Mouse (Mus musculus) lung, adult 2 months (tissue): ENCODE data around the gene Slc24a4. TPM values are rescaled to one million over a fixed set of nuclear protein-coding genes. Genes with fewer than 3 reads are reported as not detected.
A peak's percentile ranks its signal among the peaks of the same experiment; 100 is the strongest.

Experiments used
- DNase-seq: peaks from one replicate; pipeline ENCODE4 v3.0.0; 2022
- H3K4me1 ChIP-seq: fragments of 200-500 bp; 2 replicates; pipeline ENCODE4 v1.6.1; 2011; ENCODE audit warnings: low read length; ENCODE audit not compliant: control insufficient read depth, insufficient read depth
- H3K4me3 ChIP-seq: fragments of 200-500 bp; replicated peaks from 2 replicates; pipeline ENCODE3; 2011; ENCODE audit warnings: low read depth, mild to moderate bottlenecking, control low read depth, low read length; ENCODE audit errors: extremely low read depth
- CTCF ChIP-seq: fragments of 200-500 bp; IDR thresholded peaks from 2 replicates; pipeline ENCODE4 v1.5.1; 2011; ENCODE audit warnings: mild to moderate bottlenecking, low read length, control low read depth; ENCODE audit not compliant: insufficient read depth
- POLR2A ChIP-seq: fragments of 200-500 bp; IDR thresholded peaks from 2 replicates; pipeline ENCODE4 v1.6.1; 2011; ENCODE audit warnings: low read depth, mild to moderate bottlenecking, control low read depth, low read length, borderline replicate concordance; ENCODE audit errors: extremely low read depth
- WGBS: fragments of 180-500 bp; shearing (Covaris S2); methylation state at CpG from one replicate; pipeline ENCODE4 v1.1.7; 2018; 5-methylcytosine and 5-hydroxymethylcytosine counted together
- polyA plus RNA-seq: library from polyadenylated mRNA; depleted of rRNA; stranded (reverse); fragments of >200 nt; gene quantifications from 2 replicates; pipeline ENCODE4 v1.2.3, GENCODE M21; 2012

The Slc24a4 gene
- polyA plus RNA-seq, 1 experiment = 20.2 TPM

DNA sequence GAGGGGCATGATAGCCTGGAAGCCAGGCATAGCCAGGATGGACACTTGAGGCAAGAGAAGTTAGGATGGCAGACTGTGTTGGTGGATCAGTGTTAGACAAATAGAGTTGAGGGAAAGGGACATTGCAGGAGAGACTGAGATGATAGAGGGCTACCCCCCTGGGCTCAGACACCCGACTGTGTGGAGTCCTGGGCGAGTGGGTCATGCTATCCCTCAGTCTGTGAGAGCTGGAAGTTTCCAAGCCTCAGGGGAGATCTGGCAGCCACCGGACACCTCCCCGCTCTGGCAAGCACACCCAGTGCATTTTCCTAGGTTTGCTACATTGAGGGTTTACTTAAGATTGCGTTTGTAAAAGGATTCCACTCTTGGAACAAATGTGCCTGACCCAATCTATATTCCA, 157.2 kb downstream of the Slc24a4 start:
- Histone ChIP-seq H3K4me1 (peaks cover 61% of the 10 kb centered on the region), H3K4me3 (no peak overlapping the region)
- TF ChIP-seq POLR2A = no peak
- DNase-seq = peak; percentile 29
- WGBS = 41% methylated on average over 5 of the region's 5 CpGs

DNA sequence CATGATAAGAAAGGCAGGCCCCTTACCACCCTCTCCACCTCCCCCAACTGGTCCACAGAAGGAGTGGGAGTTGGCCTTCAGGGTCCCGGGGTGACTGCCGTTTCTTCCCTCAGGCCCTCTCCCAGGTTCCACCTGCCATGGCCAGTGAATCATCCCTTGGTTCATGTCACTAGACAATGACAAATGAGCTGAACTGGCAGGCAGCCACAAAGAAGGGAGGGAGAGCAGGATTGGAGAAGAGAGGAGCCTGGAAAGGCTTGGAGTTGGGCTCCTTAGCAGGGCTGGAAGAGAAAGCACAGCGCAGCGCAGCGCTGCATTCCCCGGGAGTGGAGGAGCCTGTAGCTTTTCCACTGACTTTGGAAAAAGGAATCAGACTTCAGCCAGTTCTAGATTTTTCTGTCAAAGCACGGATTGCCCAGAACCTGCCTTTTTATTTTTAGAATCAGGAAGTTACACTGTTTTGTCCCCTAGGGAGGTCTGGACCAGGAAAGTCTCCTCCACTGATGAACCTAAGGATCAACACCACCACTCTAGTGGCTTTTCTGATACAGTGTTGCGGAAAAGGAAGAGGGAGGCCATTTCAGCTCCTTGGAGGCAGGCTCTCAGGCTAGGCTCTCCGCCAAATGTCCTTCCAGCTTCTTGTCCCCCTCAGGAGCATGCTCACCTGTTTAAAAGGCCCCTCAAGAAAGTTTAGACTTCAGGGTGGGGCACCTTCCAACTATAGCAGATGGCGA, 158.3 kb downstream of the Slc24a4 start:
- 31% methylated on average over 10 of the region's 10 CpGs for whole genome bisulfite sequencing
- no peak for TF ChIP-seq POLR2A
- no peak for TF ChIP-seq CTCF
- no peak for DNase-seq
- Histone ChIP-seq H3K4me1 (peaks cover 67% of the 10 kb centered on the region), H3K4me3 (no peak overlapping the region)

DNA sequence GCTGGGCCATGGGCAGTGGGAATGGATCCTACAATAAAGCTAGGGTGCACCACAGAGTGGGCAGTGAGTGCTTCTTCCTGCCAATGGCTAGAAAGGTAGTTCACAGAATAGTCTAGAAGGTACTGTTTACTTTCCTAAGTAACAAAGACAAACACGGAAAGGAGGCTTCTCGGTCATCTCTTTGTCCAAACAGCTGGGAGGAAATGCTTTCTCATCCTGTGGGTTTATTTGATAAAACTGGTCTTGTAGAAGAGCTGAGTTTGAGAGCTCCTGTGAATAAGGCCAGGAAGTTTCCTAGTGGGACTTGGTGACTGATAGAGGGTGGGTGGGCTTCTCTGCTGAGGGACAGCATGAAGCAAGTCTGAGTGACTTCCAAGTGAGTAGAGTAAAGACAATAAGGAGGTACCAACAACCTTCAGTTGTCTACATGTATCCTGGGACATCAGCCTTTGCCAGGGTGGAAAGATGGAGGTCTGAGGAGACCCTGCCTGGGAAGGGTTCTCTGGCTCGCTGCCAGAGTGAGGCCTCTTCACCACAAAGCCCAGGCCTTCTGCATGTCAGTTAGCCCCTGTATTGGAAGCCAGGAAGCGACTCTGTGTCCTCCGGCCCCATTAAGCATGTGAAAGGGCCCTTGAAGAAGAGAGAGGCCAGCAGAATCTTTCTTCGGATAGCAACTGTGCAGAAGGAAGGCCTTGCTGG, 159.5 kb downstream of the Slc24a4 start:
- 33% methylated on average over 6 of the region's 6 CpGs for WGBS
- Histone ChIP-seq H3K4me1 (peaks cover 70% of the 10 kb centered on the region), H3K4me3 (no peak overlapping the region)
- no peak for TF ChIP-seq CTCF
- TF ChIP-seq POLR2A = no peak
- no peak for DNase-seq

DNA sequence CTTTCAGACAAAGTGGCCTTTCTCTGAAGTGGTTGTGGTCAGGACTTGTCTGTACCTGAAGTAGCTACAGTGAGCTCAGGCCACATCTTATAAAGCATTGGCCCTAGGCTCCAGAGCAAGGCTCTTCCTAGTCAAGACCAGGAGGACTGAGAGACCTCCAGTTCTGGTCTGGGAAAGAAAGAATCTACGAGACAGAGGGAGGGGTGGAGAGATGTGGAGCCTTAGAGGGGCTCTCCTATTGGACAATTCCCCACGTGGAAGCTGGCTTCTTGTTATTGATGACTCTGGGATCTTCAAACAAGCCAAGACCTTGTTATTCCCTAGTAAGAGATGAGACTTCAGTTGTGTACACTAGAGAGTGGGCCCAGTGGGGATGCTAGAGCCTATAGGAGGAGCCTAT, 160.3 kb downstream of the Slc24a4 start:
- peaks cover 71% of the 10 kb centered on the region for H3K4me1 ChIP-seq
- no peak for TF ChIP-seq POLR2A
- TF ChIP-seq CTCF = no peak
- 48% methylated on average over 2 of the region's 2 CpGs for WGBS
- no peak for DNase-seq
- H3K4me3 ChIP-seq = no peak overlapping the region

DNA sequence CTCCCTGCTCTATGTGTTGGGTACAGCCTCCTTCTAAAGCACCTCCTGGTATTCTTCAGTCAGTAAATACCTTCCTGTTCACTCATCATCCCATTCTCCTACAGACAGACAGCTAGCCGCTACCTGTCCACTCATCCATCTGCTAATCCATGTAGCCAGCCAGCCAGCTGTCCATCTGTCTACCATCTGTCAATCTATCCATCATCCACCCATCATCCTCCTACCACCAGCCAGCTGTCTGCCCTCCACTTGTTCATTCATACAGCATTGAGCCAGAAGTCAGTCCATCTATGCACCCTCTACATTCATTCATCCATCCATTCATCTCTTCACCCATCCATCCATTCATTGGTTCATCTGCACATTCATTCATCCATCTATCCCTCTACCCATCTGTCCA, 161.0 kb downstream of the Slc24a4 start:
- Histone ChIP-seq H3K4me1 (peaks cover 69% of the 10 kb centered on the region), H3K4me3 (no peak overlapping the region)
- 96% methylated on average over 1 of the region's 1 CpGs for WGBS
- TF ChIP-seq CTCF (no peak), POLR2A (no peak)
- no peak for DNase-seq

DNA sequence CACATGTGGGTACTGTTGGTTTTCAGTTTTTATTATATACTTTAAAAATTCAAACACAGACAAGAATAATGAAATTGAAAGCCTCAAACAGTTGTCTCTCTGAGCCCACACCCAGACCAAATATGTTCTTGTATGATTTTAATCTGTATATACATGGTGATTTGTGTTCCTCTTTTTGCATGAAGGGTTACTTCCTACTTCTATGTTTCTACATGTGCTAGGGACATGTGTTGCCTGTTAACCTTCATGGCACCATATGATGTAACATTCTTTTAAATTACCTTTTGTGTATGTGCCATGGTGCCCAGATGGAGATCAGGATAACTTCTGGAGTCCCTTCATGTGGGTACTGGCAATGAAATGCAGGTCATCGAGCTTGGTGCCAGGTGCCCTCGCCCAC, 162.1 kb downstream of the Slc24a4 start:
- peaks cover 67% of the 10 kb centered on the region for H3K4me1 ChIP-seq
- no peak for TF ChIP-seq CTCF
- no peak for TF ChIP-seq POLR2A
- no peak for DNase-seq
- no peak overlapping the region for H3K4me3 ChIP-seq
- WGBS = 87% methylated on average over 2 of the region's 2 CpGs

DNA sequence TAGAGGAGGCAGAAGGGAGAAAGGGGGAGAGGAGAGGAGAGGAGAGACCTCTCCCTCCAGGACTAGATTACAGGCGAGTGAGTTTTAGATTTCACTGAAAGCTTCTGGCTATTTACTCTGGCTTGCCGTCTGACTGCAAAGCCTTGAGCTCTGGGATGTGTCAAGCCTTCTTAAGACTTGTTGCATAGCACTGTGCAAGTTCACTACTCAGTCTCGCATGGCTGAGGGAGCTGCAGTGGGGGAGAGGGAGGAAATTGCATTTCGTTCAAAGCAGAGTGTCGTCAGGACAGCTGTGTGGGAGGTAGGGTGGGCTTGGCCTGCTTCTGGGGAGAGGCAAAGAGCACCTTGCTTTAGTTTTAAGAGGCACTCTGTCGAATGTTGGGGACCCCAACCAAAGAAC, 163.2 kb downstream of the Slc24a4 start:
- H3K4me1 ChIP-seq = peaks cover 65% of the 10 kb centered on the region
- TF ChIP-seq CTCF (no peak), POLR2A (no peak)
- DNase-seq = no peak
- H3K4me3 ChIP-seq = no peak overlapping the region
- WGBS = 35% methylated on average over 6 of the region's 6 CpGs

DNA sequence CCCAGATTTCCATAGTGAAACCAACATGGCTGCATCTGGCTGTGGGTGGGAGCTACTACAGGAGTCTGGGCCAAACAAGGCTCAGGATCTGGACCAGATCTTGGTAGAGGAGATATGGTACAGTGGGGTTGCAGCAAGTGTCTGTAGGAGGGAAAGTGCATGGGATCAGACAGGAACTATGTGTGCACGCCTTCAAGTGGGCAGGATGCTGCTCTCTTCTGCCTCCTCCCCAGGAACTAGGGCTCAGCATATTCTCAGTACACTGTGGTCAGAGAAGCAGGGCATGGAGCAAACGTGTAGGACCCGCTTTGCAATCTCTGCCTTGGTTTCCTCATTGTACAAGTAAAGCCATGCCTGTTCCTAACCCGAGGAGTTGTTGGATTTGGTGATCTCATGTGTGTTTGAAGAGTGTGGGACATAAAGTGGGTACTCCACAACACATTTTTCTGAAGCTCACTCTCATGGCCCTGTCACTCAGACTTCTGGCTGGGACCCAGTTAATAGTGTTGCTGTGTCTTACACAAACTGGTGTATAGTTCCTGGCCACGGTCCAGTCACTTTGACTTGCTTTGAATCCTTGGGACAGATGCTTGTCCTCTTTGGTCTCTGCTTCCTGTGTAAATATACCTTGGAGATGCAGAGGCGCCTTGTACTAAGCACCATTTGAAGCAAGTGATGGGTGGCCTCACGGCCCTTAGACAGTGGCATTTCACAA, 164.1 kb downstream of the Slc24a4 start:
- WGBS = 42% methylated on average over 7 of the region's 7 CpGs
- no peak overlapping the region for H3K4me3 ChIP-seq
- no peak for TF ChIP-seq CTCF
- no peak for TF ChIP-seq POLR2A
- no peak for DNase-seq
- peaks cover 62% of the 10 kb centered on the region for H3K4me1 ChIP-seq

DNA sequence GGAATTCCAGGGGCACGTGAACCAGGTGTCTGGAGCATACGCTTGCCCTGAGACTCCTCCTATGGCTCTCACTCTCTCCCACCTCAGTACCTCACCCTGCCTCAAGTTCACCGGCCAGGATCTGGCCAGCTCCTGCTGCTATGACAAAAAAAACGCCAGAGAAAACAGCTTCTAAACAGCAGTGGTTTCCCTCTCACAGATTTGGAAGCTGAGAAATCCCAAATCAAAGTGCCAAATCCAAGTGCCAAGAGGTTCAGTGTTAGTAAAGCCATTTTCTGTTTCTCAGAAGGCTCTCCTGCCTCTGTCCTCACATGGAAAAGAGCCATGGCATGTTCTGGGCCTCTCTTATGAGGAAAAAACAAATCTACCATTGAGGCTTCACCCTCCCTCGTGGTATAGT, 166.1 kb downstream of the Slc24a4 start:
- DNase-seq = no peak
- Histone ChIP-seq H3K4me1 (peaks cover 54% of the 10 kb centered on the region), H3K4me3 (no peak overlapping the region)
- 68% methylated on average over 5 of the region's 5 CpGs for WGBS
- no peak for TF ChIP-seq POLR2A
- TF ChIP-seq CTCF = no peak
